Mouse (Mus musculus): Measurements from ENCODE around the gene Ttc7b. TPM values are rescaled to one million over a fixed set of nuclear protein-coding genes. Genes with fewer than 3 reads are reported as not detected.

The Ttc7b gene
- polyA plus RNA-seq, 1 experiment from 2014 or later: 7.3 TPM

- no peak for ATAC-seq (ENCODE audit: low FRiP score)
- 85% methylated on average over 4 of the region's 4 CpGs for WGBS
- peak overlapping the region; percentile 55; the same call in 1 of the 2 replicates for H3K27ac ChIP-seq
Observed at GRCm38 (mm10) chr12:100439145-100439755, 81.4 kb downstream of the Ttc7b start.

GRCm38 (mm10) chr12:100438509-100438908, 82.1 kb downstream of the Ttc7b start:
- peak overlapping the region; percentile 55; the same call in 1 of the 2 replicates for H3K27ac ChIP-seq
- ATAC-seq (ENCODE audit: low FRiP score): no peak

More at GRCm38 (mm10) chr12:100439145-100439755, 81.4 kb downstream of the Ttc7b start:
- no peak overlapping the region for H3K9ac ChIP-seq
- no peak overlapping the region for H3K4me3 ChIP-seq
- no peaks in the 10 kb centered on the region for H3K27me3 ChIP-seq
- no peak overlapping the region for H3K4me2 ChIP-seq
- H3K4me1 ChIP-seq (replicated peaks): peaks cover 13% of the 10 kb centered on the region; the same call in 1 of the 2 replicates
- H3K9me3 ChIP-seq: no peaks in the 10 kb centered on the region
- peaks cover 11% of the 10 kb centered on the region for H3K36me3 ChIP-seq

GRCm38 (mm10) chr12:100437862-100438261, 82.8 kb downstream of the Ttc7b start:
- 91% methylated on average over 5 of the region's 5 CpGs for WGBS
- ATAC-seq (ENCODE audit: low FRiP score): no peak
- H3K4me1 ChIP-seq (replicated peaks): peaks cover 13% of the 10 kb centered on the region; the same call in 1 of the 2 replicates

More at GRCm38 (mm10) chr12:100438509-100438908, 82.1 kb downstream of the Ttc7b start:
- Histone ChIP-seq H3K4me3 (no peak overlapping the region), H3K36me3 (peaks cover 11% of the 10 kb centered on the region), H3K4me1 (replicated peaks) (peaks cover 13% of the 10 kb centered on the region; the same call in 1 of the 2 replicates), H3K4me2 (no peak overlapping the region), H3K9ac (no peak overlapping the region), H3K9me3 (no peaks in the 10 kb centered on the region), H3K27me3 (no peaks in the 10 kb centered on the region)
- 74% methylated on average over 7 of the region's 7 CpGs for WGBS

GRCm38 (mm10) chr12:100435763-100436162, 84.9 kb downstream of the Ttc7b start:
- H3K27me3 ChIP-seq: no peaks in the 10 kb centered on the region
- H3K27ac ChIP-seq: no peak overlapping the region
- peaks cover 13% of the 10 kb centered on the region; the same call in 1 of the 2 replicates for H3K4me1 ChIP-seq (replicated peaks)
- H3K4me2 ChIP-seq: no peak overlapping the region
- H3K36me3 ChIP-seq: no peaks in the 10 kb centered on the region
- no peak for ATAC-seq (ENCODE audit: low FRiP score)
- H3K9me3 ChIP-seq: no peaks in the 10 kb centered on the region
- 98% methylated on average over 1 of the region's 1 CpGs for WGBS
- H3K4me3 ChIP-seq: no peak overlapping the region
- H3K9ac ChIP-seq: no peak overlapping the region

More at GRCm38 (mm10) chr12:100437862-100438261, 82.8 kb downstream of the Ttc7b start:
- Histone ChIP-seq H3K9ac (no peak overlapping the region), H3K4me3 (no peak overlapping the region), H3K36me3 (peaks cover 9% of the 10 kb centered on the region), H3K9me3 (no peaks in the 10 kb centered on the region), H3K27ac (no peak overlapping the region), H3K4me2 (no peak overlapping the region), H3K27me3 (no peaks in the 10 kb centered on the region)

GRCm38 (mm10) chr12:100431830-100432229, 88.8 kb downstream of the Ttc7b start:
- no peaks in the 10 kb centered on the region for H3K27me3 ChIP-seq
- no peak overlapping the region for H3K9ac ChIP-seq
- ATAC-seq (ENCODE audit: low FRiP score): no peak
- no peak overlapping the region for H3K27ac ChIP-seq
- peaks cover 1% of the 10 kb centered on the region; the same call in 1 of the 2 replicates for H3K4me1 ChIP-seq (replicated peaks)
- H3K36me3 ChIP-seq: no peaks in the 10 kb centered on the region
- no peaks in the 10 kb centered on the region for H3K9me3 ChIP-seq
- no peak overlapping the region for H3K4me3 ChIP-seq
- WGBS: 91% methylated on average over 6 of the region's 6 CpGs
- H3K4me2 ChIP-seq: no peak overlapping the region

- 94% methylated on average over 6 of the region's 6 CpGs for WGBS
- no peak overlapping the region for H3K4me3 ChIP-seq
- no peak for ATAC-seq (ENCODE audit: low FRiP score)
Observed at GRCm38 (mm10) chr12:100429414-100430114, 91.1 kb downstream of the Ttc7b start.

GRCm38 (mm10) chr12:100428183-100428582, 92.4 kb downstream of the Ttc7b start:
- Histone ChIP-seq H3K36me3 (no peaks in the 10 kb centered on the region), H3K4me2 (no peak overlapping the region), H3K9me3 (no peaks in the 10 kb centered on the region), H3K4me3 (no peak overlapping the region), H3K27me3 (no peaks in the 10 kb centered on the region), H3K9ac (no peak overlapping the region), H3K27ac (no peak overlapping the region), H3K4me1 (replicated peaks) (peaks cover 10% of the 10 kb centered on the region)
- no peak for ATAC-seq (ENCODE audit: low FRiP score)
- 94% methylated on average over 4 of the region's 4 CpGs for WGBS

More at GRCm38 (mm10) chr12:100429414-100430114, 91.1 kb downstream of the Ttc7b start:
- Histone ChIP-seq H3K4me2 (no peak overlapping the region), H3K27me3 (no peaks in the 10 kb centered on the region), H3K36me3 (no peaks in the 10 kb centered on the region), H3K9me3 (no peaks in the 10 kb centered on the region), H3K4me1 (replicated peaks) (peaks cover 10% of the 10 kb centered on the region), H3K9ac (no peak overlapping the region), H3K27ac (no peak overlapping the region)

- H3K36me3 ChIP-seq: no peaks in the 10 kb centered on the region
- no peak overlapping the region for H3K4me2 ChIP-seq
- H3K27ac ChIP-seq: peak overlapping the region; percentile 15; the same call in 1 of the 2 replicates
- no peaks in the 10 kb centered on the region for H3K27me3 ChIP-seq
- H3K4me3 ChIP-seq: no peak overlapping the region
- H3K4me1 ChIP-seq (replicated peaks): peaks cover 16% of the 10 kb centered on the region
- no peaks in the 10 kb centered on the region for H3K9me3 ChIP-seq
- H3K9ac ChIP-seq: no peak overlapping the region
- no peak for ATAC-seq (ENCODE audit: low FRiP score)
- WGBS: 79% methylated on average over 4 of the region's 4 CpGs
Observed at GRCm38 (mm10) chr12:100426212-100426611, 94.4 kb downstream of the Ttc7b start.

GRCm38 (mm10) chr12:100425028-100425427, 95.6 kb downstream of the Ttc7b start:
- Histone ChIP-seq H3K4me3 (no peak overlapping the region), H3K4me2 (no peak overlapping the region), H3K36me3 (no peaks in the 10 kb centered on the region), H3K4me1 (replicated peaks) (peaks cover 24% of the 10 kb centered on the region), H3K9me3 (no peaks in the 10 kb centered on the region), H3K9ac (no peak overlapping the region), H3K27ac (no peak overlapping the region), H3K27me3 (no peaks in the 10 kb centered on the region)
- WGBS: 90% methylated on average over 6 of the region's 6 CpGs
- no peak for ATAC-seq (ENCODE audit: low FRiP score)

- H3K4me2 ChIP-seq: no peak overlapping the region
- H3K9ac ChIP-seq: no peak overlapping the region
- H3K4me3 ChIP-seq: no peak overlapping the region
- H3K9me3 ChIP-seq: no peaks in the 10 kb centered on the region
- H3K36me3 ChIP-seq: no peaks in the 10 kb centered on the region
- peaks cover 24% of the 10 kb centered on the region for H3K4me1 ChIP-seq (replicated peaks)
- H3K27ac ChIP-seq: no peak overlapping the region
- no peaks in the 10 kb centered on the region for H3K27me3 ChIP-seq
- no peak for ATAC-seq (ENCODE audit: low FRiP score)
- WGBS: 82% methylated on average over 6 of the region's 6 CpGs
Observed at GRCm38 (mm10) chr12:100422286-100422820, 98.3 kb downstream of the Ttc7b start.

- no peak overlapping the region for H3K4me2 ChIP-seq
- H3K9me3 ChIP-seq: no peaks in the 10 kb centered on the region
- ATAC-seq (ENCODE audit: low FRiP score): no peak
- H3K36me3 ChIP-seq: no peaks in the 10 kb centered on the region
- no peak overlapping the region for H3K9ac ChIP-seq
- H3K27ac ChIP-seq: no peak overlapping the region
- H3K27me3 ChIP-seq: no peaks in the 10 kb centered on the region
- 60% methylated on average over 6 of the region's 6 CpGs for WGBS
- no peak overlapping the region for H3K4me3 ChIP-seq
- H3K4me1 ChIP-seq (replicated peaks): peaks cover 20% of the 10 kb centered on the region
Observed at GRCm38 (mm10) chr12:100421538-100421937, 99.1 kb downstream of the Ttc7b start.

GRCm38 (mm10) chr12:100420903-100421302, 99.7 kb downstream of the Ttc7b start:
- no peak overlapping the region for H3K4me2 ChIP-seq
- no peaks in the 10 kb centered on the region for H3K36me3 ChIP-seq
- no peaks in the 10 kb centered on the region for H3K9me3 ChIP-seq
- ATAC-seq (ENCODE audit: low FRiP score): no peak
- WGBS: 83% methylated on average over 6 of the region's 6 CpGs
- H3K27ac ChIP-seq: no peak overlapping the region
- H3K27me3 ChIP-seq: no peaks in the 10 kb centered on the region
- peaks cover 14% of the 10 kb centered on the region for H3K4me1 ChIP-seq (replicated peaks)
- no peak overlapping the region for H3K4me3 ChIP-seq
- 0 out of 2 replicates have a peak overlapping the region, but pooled peaks have one; percentile 29 for H3K9ac ChIP-seq
